Mouse (Mus musculus): ENCODE results near the gene Tmem229a. TPM values are rescaled to one million over a fixed set of nuclear protein-coding genes. Genes with fewer than 3 reads are reported as not detected.

The Tmem229a gene
- total RNA-seq, 1 experiment from 2014 or later: 0.33 TPM

Other genes starting within 250 kb of the Tmem229a start
- not detected in 2 replicates for gene Hyal6, start 223.1 kb downstream of the Tmem229a start, total RNA-seq (2021)
- not detected in 2 replicates for gene Hyal4, start 208.0 kb downstream of the Tmem229a start, total RNA-seq (2021)
- not detected in 2 replicates for gene Spam1, start 165.1 kb downstream of the Tmem229a start, total RNA-seq (2021)
- gene Hyal5, start 98.3 kb downstream of the Tmem229a start, total RNA-seq (2021): not detected in 2 replicates